Mouse (Mus musculus) midbrain, embryonic 16.5 days (tissue): ENCODE measurements at regions not wholly inside any gene's neighbourhood (a gene's known extent, or its start where the extent isn't known, plus 50 kb on each side); places are given as distances from the start of the nearest gene placed in this dataset.

Source experiments
- ATAC-seq: fragments of 200-750 bp; cut with Nextera tagmentation; 2 replicates; pipeline ENCODE4 v1.8.0; 2017; ENCODE audit warnings: moderate TSS enrichment
- H3K27ac ChIP-seq: fragments of 300-500 bp; sonication (generic); 2 replicates; pipeline ENCODE4 v1.5.1; 2014; ENCODE audit warnings: mild to moderate bottlenecking, low read length, mixed read lengths
- H3K27me3 ChIP-seq: fragments of 300-500 bp; sonication (generic); 2 replicates; pipeline ENCODE4 v1.6.1; 2014; ENCODE audit warnings: low read depth, low read length, mixed read lengths; ENCODE audit not compliant: control insufficient read depth, insufficient read depth
- H3K36me3 ChIP-seq: fragments of 300-500 bp; sonication (generic); 2 replicates; pipeline ENCODE4 v1.6.1; 2014; ENCODE audit warnings: mild to moderate bottlenecking, low read length, moderate library complexity, mixed read lengths; ENCODE audit not compliant: control insufficient read depth, insufficient read depth
- H3K4me1 ChIP-seq: fragments of 300-500 bp; sonication (generic); 2 replicates; pipeline ENCODE4 v1.6.1; 2014; ENCODE audit warnings: mild to moderate bottlenecking, low read length, mixed read lengths; ENCODE audit not compliant: control insufficient read depth, insufficient read depth
- H3K4me2 ChIP-seq: fragments of 300-500 bp; sonication (generic); 2 replicates; pipeline ENCODE4 v1.6.1; 2014; ENCODE audit warnings: mild to moderate bottlenecking, low read length, mixed read lengths
- H3K4me3 ChIP-seq: fragments of 300-500 bp; sonication (generic); 2 replicates; pipeline ENCODE4 v1.5.1; 2014; ENCODE audit warnings: low read depth, mild to moderate bottlenecking, low read length, moderate library complexity, mixed read lengths
- H3K9ac ChIP-seq: fragments of 300-500 bp; sonication (generic); 2 replicates; pipeline ENCODE4 v1.6.1; 2014; ENCODE audit warnings: low read depth, low read length, mixed read lengths
- H3K9me3 ChIP-seq: fragments of 300-500 bp; sonication (generic); replicated peaks from 2 replicates; pipeline ENCODE4 v1.6.1; 2014; ENCODE audit warnings: mild to moderate bottlenecking, low read length, mixed read lengths; ENCODE audit not compliant: control insufficient read depth, poor library complexity, severe bottlenecking
- WGBS: fragments of 180-500 bp; shearing (Covaris S2); extraction: QIAGEN DNeasy Blood & Tissue Kit; methylation state at CpG from one replicate; pipeline ENCODE4 v1.1.7; 2014; 5-methylcytosine and 5-hydroxymethylcytosine counted together

DNA sequence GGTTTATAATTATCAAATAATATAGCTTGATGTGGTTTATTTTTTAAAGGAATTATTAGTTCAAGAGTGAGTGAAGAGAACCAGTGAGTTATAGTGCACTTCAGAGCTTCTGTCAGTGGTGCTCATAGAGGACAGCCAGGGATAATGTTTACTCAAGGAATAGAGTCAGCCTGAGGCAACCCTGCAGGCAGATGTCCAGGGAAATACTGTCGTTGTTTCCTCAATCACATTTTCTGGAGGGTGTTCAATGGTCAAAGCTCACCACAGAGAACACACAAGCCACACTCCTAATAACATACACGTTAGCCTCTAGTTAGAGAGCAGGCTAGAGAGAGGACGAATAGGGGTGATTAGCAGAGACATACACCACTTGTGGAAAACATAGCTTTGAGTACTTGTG is 184.0 kb downstream of the Sqor start:
- no peak for ATAC-seq
- no peaks in the 10 kb centered on the region for H3K9me3 ChIP-seq
- H3K4me2 ChIP-seq = no peak overlapping the region
- peaks cover 4% of the 10 kb centered on the region for H3K4me1 ChIP-seq
- H3K27me3 ChIP-seq = no peaks in the 10 kb centered on the region
- no peak overlapping the region for H3K4me3 ChIP-seq
- no peak overlapping the region for H3K27ac ChIP-seq
- H3K9ac ChIP-seq = no peak overlapping the region
- WGBS = 80% methylated on average over 3 of the region's 3 CpGs
- H3K36me3 ChIP-seq = no peaks in the 10 kb centered on the region

- WGBS = 91% methylated on average over 4 of the region's 4 CpGs
- H3K4me2 ChIP-seq = no peak overlapping the region
- no peaks in the 10 kb centered on the region for H3K36me3 ChIP-seq
- ATAC-seq = no peak
- H3K4me3 ChIP-seq = no peak overlapping the region
- no peak overlapping the region for H3K9ac ChIP-seq
- no peaks in the 10 kb centered on the region for H3K4me1 ChIP-seq
- no peaks in the 10 kb centered on the region for H3K27me3 ChIP-seq
- no peaks in the 10 kb centered on the region for H3K9me3 ChIP-seq
- no peak overlapping the region for H3K27ac ChIP-seq
These were observed 196.7 kb downstream of the Sqor start for GRCm38 (mm10) chr2:122961701-122962100.

DNA sequence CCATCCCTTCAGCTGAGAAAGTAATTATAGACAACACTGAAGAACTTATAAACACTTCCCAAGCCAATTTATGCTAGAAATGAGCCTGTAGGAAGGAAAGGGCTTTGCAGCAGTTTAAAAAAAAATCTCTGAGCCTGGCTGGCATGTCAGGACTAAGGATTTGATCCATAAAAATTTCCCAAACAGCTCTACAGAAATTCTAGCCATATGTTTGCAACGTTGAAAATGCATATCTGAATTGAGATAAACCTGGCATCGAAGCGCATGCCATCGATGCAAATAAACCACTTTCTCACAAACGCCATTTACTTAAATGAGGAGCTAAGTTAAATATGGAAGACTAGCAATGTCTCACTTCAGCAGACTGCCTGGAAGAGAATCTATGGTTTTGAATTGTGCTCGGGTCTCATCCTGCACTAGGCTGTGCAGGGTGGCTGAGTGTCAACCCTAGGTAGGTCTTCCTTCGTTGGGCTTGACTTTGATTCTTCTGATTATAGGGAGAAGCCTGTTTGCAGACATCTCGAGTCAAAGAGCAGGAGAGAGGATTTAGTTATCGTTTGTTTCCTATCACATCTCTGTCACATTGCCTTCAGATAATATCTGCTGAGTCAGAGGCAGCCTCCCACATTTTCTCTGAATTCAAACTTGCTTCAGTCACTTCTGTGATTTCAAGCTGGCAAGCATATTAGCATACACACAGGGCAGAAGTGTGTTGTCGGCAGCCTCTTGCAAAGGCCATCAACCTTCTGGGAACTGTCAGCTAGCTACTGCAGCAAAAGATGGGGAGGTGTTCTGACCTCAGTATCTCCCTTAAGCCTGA is 204.0 kb downstream of the Sqor start:
- H3K27ac ChIP-seq = no peak overlapping the region
- peaks cover 9% of the 10 kb centered on the region for H3K4me1 ChIP-seq
- H3K4me2 ChIP-seq = no peak overlapping the region
- 76% methylated on average over 10 of the region's 10 CpGs for WGBS
- no peaks in the 10 kb centered on the region for H3K36me3 ChIP-seq
- no peak overlapping the region for H3K9ac ChIP-seq
- H3K4me3 ChIP-seq = no peak overlapping the region
- H3K9me3 ChIP-seq = no peaks in the 10 kb centered on the region
- no peaks in the 10 kb centered on the region for H3K27me3 ChIP-seq
- ATAC-seq = no peak
